Mouse (Mus musculus) liver, adult 2 months (tissue): Measurements from ENCODE around the gene Lap3. TPM values are rescaled to one million over a fixed set of nuclear protein-coding genes. Genes with fewer than 3 reads are reported as not detected.

Experiments used
- DNase-seq: peaks from one replicate; pipeline ENCODE4 v3.0.0-alpha.2; 2011; ENCODE audit warnings: low read depth, low spot score; ENCODE audit errors: extremely low read depth
- H3K27ac ChIP-seq: fragments of 200-500 bp; replicated peaks from 2 replicates; pipeline ENCODE4 v1.5.1; 2012; ENCODE audit warnings: low read depth, mild to moderate bottlenecking, control low read depth, inconsistent platforms, low read length; ENCODE audit not compliant: insufficient read depth
- H3K27me3 ChIP-seq: fragments of 200-500 bp; 2 replicates; pipeline ENCODE4 v1.6.1; 2012; ENCODE audit warnings: mild to moderate bottlenecking, moderate library complexity, low read length, inconsistent platforms; ENCODE audit not compliant: control insufficient read depth, insufficient read depth
- H3K36me3 ChIP-seq: fragments of 200-500 bp; 2 replicates; pipeline ENCODE4 v1.6.1; 2012; ENCODE audit warnings: low read length, inconsistent platforms; ENCODE audit not compliant: control insufficient read depth, insufficient read depth
- H3K4me1 ChIP-seq: fragments of 200-500 bp; 2 replicates; pipeline ENCODE4 v1.6.1; 2011; ENCODE audit warnings: low read length; ENCODE audit not compliant: control insufficient read depth, insufficient read depth
- H3K4me3 ChIP-seq: fragments of 200-500 bp; 2 replicates; pipeline ENCODE4 v1.5.1; 2011; ENCODE audit warnings: low read depth, mild to moderate bottlenecking, control low read depth, low read length, moderate library complexity; ENCODE audit not compliant: insufficient read depth
- H3K79me2 ChIP-seq: fragments of 200-500 bp; 2 replicates; pipeline ENCODE4 v1.6.1; 2012; ENCODE audit warnings: inconsistent platforms, mild to moderate bottlenecking, low read length, moderate library complexity; ENCODE audit not compliant: control insufficient read depth, insufficient read depth
- H3K9ac ChIP-seq: fragments of 200-500 bp; 2 replicates; pipeline ENCODE4 v1.6.1; 2012; ENCODE audit warnings: low read depth, mild to moderate bottlenecking, control low read depth, inconsistent platforms, low read length
- CTCF ChIP-seq: fragments of 200-500 bp; IDR thresholded peaks from 2 replicates; pipeline ENCODE4 v1.5.1; 2011; ENCODE audit warnings: low read depth, low read length, control low read depth
- POLR2A ChIP-seq: fragments of 200-500 bp; IDR thresholded peaks from 2 replicates; pipeline ENCODE4 v1.6.1; 2011; ENCODE audit warnings: low read length, control low read depth; ENCODE audit not compliant: insufficient read depth; ENCODE audit errors: extremely low read depth
- WGBS: fragments of 180-500 bp; shearing (Covaris S2); methylation state at CpG from one replicate; pipeline ENCODE4 v1.1.7; 2018; 5-methylcytosine and 5-hydroxymethylcytosine counted together
- polyA plus RNA-seq: library from polyadenylated mRNA; depleted of rRNA; stranded (reverse); fragments of >200 nt; gene quantifications from 2 replicates; pipeline ENCODE4 v1.2.3, GENCODE M21; 2012
- total RNA-seq: library from RNA; depleted of rRNA; stranded (reverse); fragments of >200 nt; gene quantifications from 2 replicates; pipeline ENCODE4 v1.2.3, GENCODE M21; 2014

The Lap3 gene
- total and polyA plus RNA-seq, 2 experiments: 92.9 to 300 TPM

- Histone ChIP-seq H3K79me2 (no peaks in the 10 kb centered on the region), H3K9ac (no peak overlapping the region), H3K36me3 (no peaks in the 10 kb centered on the region), H3K27ac (peak overlapping the region; percentile 89), H3K4me3 (no peak overlapping the region), H3K27me3 (no peaks in the 10 kb centered on the region), H3K4me1 (peaks cover 13% of the 10 kb centered on the region)
- TF ChIP-seq POLR2A: no peak
- TF ChIP-seq CTCF: no peak
- 93% methylated on average over 5 of the region's 5 CpGs for WGBS
- DNase-seq: no peak
Measured at GRCm38 (mm10) chr5:45475771-45476170, 17.4 kb upstream of the Lap3 start.

GRCm38 (mm10) chr5:45476288-45476687, 16.9 kb upstream of the Lap3 start:
- Histone ChIP-seq H3K27ac (no peak overlapping the region), H3K27me3 (no peaks in the 10 kb centered on the region), H3K4me3 (no peak overlapping the region), H3K4me1 (peaks cover 13% of the 10 kb centered on the region), H3K79me2 (no peaks in the 10 kb centered on the region), H3K36me3 (no peaks in the 10 kb centered on the region), H3K9ac (no peak overlapping the region)
- no peak for DNase-seq
- no peak for TF ChIP-seq CTCF
- 21% methylated on average over 6 of the region's 6 CpGs for WGBS

GRCm38 (mm10) chr5:45477601-45478000, 15.6 kb upstream of the Lap3 start:
- H3K27ac ChIP-seq: no peak overlapping the region
- TF ChIP-seq CTCF (no peak), POLR2A (no peak)
- peaks cover 24% of the 10 kb centered on the region for H3K4me1 ChIP-seq
- no peaks in the 10 kb centered on the region for H3K27me3 ChIP-seq
- no peak overlapping the region for H3K9ac ChIP-seq
- no peaks in the 10 kb centered on the region for H3K79me2 ChIP-seq
- 83% methylated on average over 7 of the region's 7 CpGs for WGBS
- no peak for DNase-seq
- no peaks in the 10 kb centered on the region for H3K36me3 ChIP-seq
- H3K4me3 ChIP-seq: no peak overlapping the region

- Histone ChIP-seq H3K4me3 (no peak overlapping the region), H3K36me3 (no peaks in the 10 kb centered on the region), H3K27me3 (no peaks in the 10 kb centered on the region), H3K27ac (no peak overlapping the region), H3K9ac (no peak overlapping the region), H3K79me2 (no peaks in the 10 kb centered on the region), H3K4me1 (peaks cover 23% of the 10 kb centered on the region)
- WGBS: 95% methylated on average over 1 of the region's 1 CpGs
- TF ChIP-seq CTCF: no peak
- no peak for TF ChIP-seq POLR2A
- DNase-seq: no peak
Measured at GRCm38 (mm10) chr5:45480066-45480465, 13.1 kb upstream of the Lap3 start.

- Histone ChIP-seq H3K27me3 (no peaks in the 10 kb centered on the region), H3K36me3 (no peaks in the 10 kb centered on the region), H3K9ac (no peak overlapping the region), H3K27ac (no peak overlapping the region), H3K79me2 (no peaks in the 10 kb centered on the region), H3K4me1 (peaks cover 17% of the 10 kb centered on the region), H3K4me3 (no peak overlapping the region)
- WGBS: 26% methylated on average over 2 of the region's 2 CpGs
- peak; percentile 78 for DNase-seq
- TF ChIP-seq POLR2A (no peak), CTCF (no peak)
Measured at GRCm38 (mm10) chr5:45481125-45481524, 12.0 kb upstream of the Lap3 start.

GRCm38 (mm10) chr5:45482607-45483006, 10.6 kb upstream of the Lap3 start:
- Histone ChIP-seq H3K9ac (no peak overlapping the region), H3K36me3 (no peaks in the 10 kb centered on the region), H3K27me3 (no peaks in the 10 kb centered on the region), H3K4me3 (no peak overlapping the region), H3K79me2 (no peaks in the 10 kb centered on the region), H3K27ac (peak overlapping the region; percentile 55), H3K4me1 (peaks cover 17% of the 10 kb centered on the region)
- DNase-seq: peak; percentile 89
- WGBS: 6% methylated on average over 3 of the region's 3 CpGs
- no peak for TF ChIP-seq POLR2A
- no peak for TF ChIP-seq CTCF
